Mouse (Mus musculus) hindbrain, postnatal 0 days (tissue): ENCODE measurements at regions not wholly inside any gene's neighbourhood (a gene's known extent, or its start where the extent isn't known, plus 50 kb on each side); places are given as distances from the start of the nearest gene placed in this dataset.

Experiments used
- ATAC-seq: fragments of 200-750 bp; cut with Nextera tagmentation; 2 replicates; pipeline ENCODE4 v1.8.0; 2017; ENCODE audit warnings: mild to moderate bottlenecking, moderate TSS enrichment, moderate library complexity
- DNase-seq: peaks from one replicate; pipeline ENCODE4 v3.0.0-alpha.2; 2015; ENCODE audit warnings: low spot score
- H3K27ac ChIP-seq: fragments of 300-500 bp; sonication (generic); 2 replicates; pipeline ENCODE4 v1.5.1; 2014; ENCODE audit warnings: mild to moderate bottlenecking
- H3K27me3 ChIP-seq: fragments of 300-500 bp; sonication (generic); 2 replicates; pipeline ENCODE4 v1.6.1; 2014; ENCODE audit warnings: low read length, mixed read lengths; ENCODE audit not compliant: insufficient read depth
- H3K36me3 ChIP-seq: fragments of 300-500 bp; sonication (generic); 2 replicates; pipeline ENCODE4 v1.6.1; 2014; ENCODE audit warnings: low read length, mixed read lengths; ENCODE audit not compliant: insufficient read depth
- H3K4me1 ChIP-seq: fragments of 300-500 bp; sonication (generic); 2 replicates; pipeline ENCODE4 v1.6.1; 2014; ENCODE audit warnings: antibody characterized with exemption, low read length, mixed read lengths; ENCODE audit not compliant: insufficient read depth
- H3K4me2 ChIP-seq: fragments of 300-500 bp; sonication (generic); 2 replicates; pipeline ENCODE4 v1.6.1; 2014; ENCODE audit warnings: low read depth, mild to moderate bottlenecking, low read length, moderate library complexity, mixed read lengths
- H3K4me3 ChIP-seq: fragments of 300-500 bp; sonication (generic); 2 replicates; pipeline ENCODE4 v1.5.1; 2014; ENCODE audit warnings: low read length
- H3K9ac ChIP-seq: fragments of 300-500 bp; sonication (generic); replicated peaks from 2 replicates; pipeline ENCODE4 v1.6.1; 2014; ENCODE audit warnings: mild to moderate bottlenecking, low read length, moderate library complexity, mixed read lengths
- H3K9me3 ChIP-seq: fragments of 300-500 bp; sonication (generic); 2 replicates; pipeline ENCODE4 v1.6.1; 2016; ENCODE audit warnings: low read length, mixed read lengths
- CTCF ChIP-seq: IDR thresholded peaks from 2 replicates; pipeline ENCODE4 v1.5.1; 2016; ENCODE audit warnings: antibody characterized with exemption, control low read depth, low read depth
- WGBS: fragments of 180-500 bp; shearing (Covaris S2); extraction: QIAGEN DNeasy Blood & Tissue Kit; methylation state at CpG from one replicate; pipeline ENCODE4 v1.1.7; 2014; 5-methylcytosine and 5-hydroxymethylcytosine counted together

DNA sequence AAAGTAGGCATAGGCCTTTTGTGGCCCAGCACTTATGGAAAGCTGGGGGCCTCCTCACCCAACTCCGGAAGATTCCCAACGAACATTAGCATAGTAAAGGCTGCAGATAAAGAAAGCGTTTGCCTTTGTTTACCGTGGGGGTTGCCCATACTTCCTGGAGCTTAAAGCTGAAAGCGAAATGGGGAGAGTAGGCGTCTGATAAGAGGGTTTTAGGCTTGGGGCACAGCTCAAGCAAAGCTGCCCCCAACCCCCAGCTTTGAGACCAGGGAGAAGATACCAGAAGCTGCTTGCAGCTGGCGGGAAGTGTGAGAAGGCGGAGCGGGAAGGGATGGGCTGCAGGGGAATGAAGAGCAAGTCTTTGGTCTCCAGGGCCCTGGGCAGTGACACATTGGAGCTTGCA lies 356.9 kb downstream of the Bcor start:
- 32% methylated on average over 9 of the region's 9 CpGs for WGBS
- no peak for TF ChIP-seq CTCF
- no peaks in the 10 kb centered on the region for H3K9me3 ChIP-seq
- H3K27me3 ChIP-seq, result 0 out of 2 replicates have a peak, but pooled peaks cover 4% of the 10 kb centered on the region
- DNase-seq (no peak), ATAC-seq (no peak)
- no peak overlapping the region for H3K4me3 ChIP-seq
- no peak overlapping the region for H3K27ac ChIP-seq
- no peaks in the 10 kb centered on the region for H3K4me1 ChIP-seq
- H3K9ac ChIP-seq, result no peak overlapping the region
- no peaks in the 10 kb centered on the region for H3K36me3 ChIP-seq
- H3K4me2 ChIP-seq, result no peak overlapping the region

DNA sequence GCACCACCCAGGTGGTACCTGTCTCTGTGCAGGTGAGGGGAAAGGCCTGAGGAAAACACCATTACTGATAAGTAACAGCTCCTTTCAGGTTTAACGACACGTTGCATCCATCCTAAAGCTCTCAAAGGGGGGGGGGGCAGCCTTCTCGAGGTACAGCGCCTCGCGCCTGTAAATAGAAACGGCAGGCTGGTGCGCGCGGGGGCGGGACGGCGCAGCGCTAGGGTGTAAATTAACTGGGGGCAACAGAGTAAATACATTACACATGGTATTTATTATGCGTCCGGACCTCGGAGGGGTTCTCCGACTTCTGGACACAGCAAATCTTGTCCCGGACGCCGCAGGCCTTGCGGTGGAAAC lies 353.3 kb downstream of the Bcor start:
- H3K36me3 ChIP-seq, result no peaks in the 10 kb centered on the region
- DNase-seq (no peak), ATAC-seq (no peak; the same call in 1 of the 2 replicates)
- H3K4me2 ChIP-seq, result peak overlapping the region; percentile 67
- H3K4me1 ChIP-seq, result no peaks in the 10 kb centered on the region
- WGBS, result 14% methylated on average over 22 of the region's 22 CpGs
- no peaks in the 10 kb centered on the region for H3K9me3 ChIP-seq
- peak overlapping the region; percentile 40 for H3K4me3 ChIP-seq
- H3K27me3 ChIP-seq, result 0 out of 2 replicates have a peak, but pooled peaks cover 4% of the 10 kb centered on the region
- H3K9ac ChIP-seq, result peak overlapping the region; percentile 51
- H3K27ac ChIP-seq, result peak overlapping the region; percentile 41; the same call in 1 of the 2 replicates
- no peak for TF ChIP-seq CTCF

DNA sequence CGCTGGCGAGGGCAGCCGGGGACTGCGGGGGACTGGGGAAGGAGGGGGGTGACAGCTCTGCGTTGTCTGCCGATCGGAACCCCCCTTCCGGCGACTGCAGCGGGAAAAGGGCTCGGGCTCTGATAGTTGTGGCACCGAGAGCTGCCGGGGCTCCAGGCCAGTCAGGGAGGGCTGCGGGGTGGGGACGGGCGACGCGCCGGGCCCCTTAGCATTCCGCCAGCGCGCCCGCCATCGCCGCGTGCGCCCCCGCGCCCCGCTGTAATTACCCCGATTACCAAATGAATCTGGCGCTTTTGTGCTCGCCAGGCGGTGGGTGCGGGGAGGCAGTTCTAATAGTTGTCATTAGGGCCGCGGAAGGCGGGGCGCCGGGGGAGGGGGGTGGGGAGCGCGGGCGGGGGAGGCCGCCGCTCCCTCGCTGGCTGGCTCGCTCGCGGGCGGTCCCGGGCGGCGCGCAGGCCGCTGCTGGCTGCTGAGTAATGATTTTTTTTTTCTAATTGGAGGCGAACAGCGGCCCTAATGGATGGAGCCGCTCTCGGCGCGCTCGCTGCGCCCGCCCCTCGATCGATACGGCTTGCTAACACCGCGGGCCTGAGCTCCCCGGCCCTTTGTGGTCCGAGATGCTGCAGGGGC lies 352.8 kb downstream of the Bcor start:
- Histone ChIP-seq H3K4me2 (peak overlapping the region; percentile 67), H3K4me1 (no peaks in the 10 kb centered on the region), H3K9ac (peak overlapping the region; percentile 51), H3K9me3 (no peaks in the 10 kb centered on the region), H3K27me3 (peaks cover 4% of the 10 kb centered on the region; the same call in 1 of the 2 replicates), H3K4me3 (peak overlapping the region; percentile 40), H3K27ac (peak overlapping the region; percentile 41; the same call in 1 of the 2 replicates), H3K36me3 (no peaks in the 10 kb centered on the region)
- ATAC-seq (peak; percentile 65), DNase-seq (peak; percentile 64)
- no peak for TF ChIP-seq CTCF
- 10% methylated on average over 63 of the region's 71 CpGs for WGBS

DNA sequence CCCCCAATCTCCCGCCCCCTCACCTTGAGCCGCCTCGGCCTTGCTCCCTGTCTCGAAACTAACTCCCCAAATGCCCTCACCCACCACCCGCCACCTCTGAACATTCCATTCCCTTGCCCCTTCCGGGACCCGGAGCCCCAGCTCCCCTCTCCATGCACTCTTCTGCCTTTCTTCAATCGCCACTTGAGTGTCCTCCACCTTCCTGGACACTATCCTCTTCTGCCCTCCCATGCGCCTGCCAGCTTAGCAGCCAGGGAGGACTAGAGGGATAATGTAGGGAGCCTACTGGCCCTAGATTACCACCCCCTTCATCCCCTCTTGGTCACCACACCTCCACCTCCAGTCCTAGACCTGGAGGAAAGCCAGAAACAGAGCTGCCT lies 352.3 kb downstream of the Bcor start:
- no peaks in the 10 kb centered on the region for H3K4me1 ChIP-seq
- DNase-seq, result no peak
- peak overlapping the region; percentile 40 for H3K4me3 ChIP-seq
- ATAC-seq, result no peak; the same call in 1 of the 2 replicates
- WGBS, result 19% methylated on average over 9 of the region's 9 CpGs
- no peaks in the 10 kb centered on the region for H3K36me3 ChIP-seq
- peak overlapping the region; percentile 41; the same call in 1 of the 2 replicates for H3K27ac ChIP-seq
- H3K4me2 ChIP-seq, result peak overlapping the region; percentile 67
- TF ChIP-seq CTCF, result no peak
- H3K9ac ChIP-seq, result peak overlapping the region; percentile 51
- H3K9me3 ChIP-seq, result no peaks in the 10 kb centered on the region
- peaks cover 4% of the 10 kb centered on the region; the same call in 1 of the 2 replicates for H3K27me3 ChIP-seq

DNA sequence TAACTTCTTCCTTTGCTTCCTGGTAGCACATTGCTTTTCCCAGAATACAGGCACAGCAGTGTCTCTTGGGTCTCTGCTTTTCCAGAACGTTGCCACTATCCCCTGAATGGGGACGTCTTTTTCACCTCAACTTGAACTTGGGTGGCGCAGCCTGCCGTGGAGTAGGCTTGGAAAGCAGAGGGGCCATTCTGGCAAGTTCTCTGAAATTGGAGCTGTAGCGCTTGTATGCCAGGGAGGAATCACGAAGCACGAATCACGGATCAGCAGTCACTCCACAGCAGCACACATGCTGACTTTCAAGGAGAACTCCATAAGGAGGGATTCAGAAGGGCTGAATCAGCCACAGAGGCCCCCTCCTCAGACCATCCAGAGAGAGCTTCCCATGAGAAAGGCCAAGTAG lies 351.2 kb downstream of the Bcor start:
- H3K27ac ChIP-seq, result no peak overlapping the region
- no peak for ATAC-seq
- DNase-seq, result no peak
- H3K27me3 ChIP-seq, result peaks cover 4% of the 10 kb centered on the region; the same call in 1 of the 2 replicates
- H3K4me3 ChIP-seq, result no peak overlapping the region
- no peak for TF ChIP-seq CTCF
- H3K36me3 ChIP-seq, result no peaks in the 10 kb centered on the region
- H3K4me2 ChIP-seq, result no peak overlapping the region
- H3K4me1 ChIP-seq, result no peaks in the 10 kb centered on the region
- H3K9me3 ChIP-seq, result no peaks in the 10 kb centered on the region
- no peak overlapping the region for H3K9ac ChIP-seq
- 53% methylated on average over 8 of the region's 8 CpGs for WGBS

DNA sequence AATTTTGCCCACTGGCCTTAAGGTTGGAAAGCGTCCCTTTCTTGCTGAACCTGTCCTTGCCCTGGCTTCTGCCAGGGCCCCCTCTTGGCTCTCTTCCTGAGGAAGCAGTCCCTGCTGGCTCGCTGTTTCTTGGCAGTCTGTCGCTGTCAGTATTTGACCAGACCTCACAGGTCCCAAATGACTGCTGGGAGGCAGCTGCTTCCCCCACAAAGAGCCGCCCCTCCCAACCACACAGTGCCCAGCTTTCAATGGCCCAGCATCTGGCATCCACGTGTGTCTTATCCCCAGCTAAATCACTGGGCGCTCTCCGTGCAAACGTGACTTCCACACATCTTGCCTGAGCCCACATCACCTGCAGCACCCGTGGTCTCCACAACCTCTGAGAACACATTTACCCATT lies 345.3 kb downstream of the Bcor start:
- TF ChIP-seq CTCF, result no peak
- H3K9ac ChIP-seq, result no peak overlapping the region
- H3K4me2 ChIP-seq, result no peak overlapping the region
- no peaks in the 10 kb centered on the region; the same call in 1 of the 2 replicates for H3K27me3 ChIP-seq
- no peaks in the 10 kb centered on the region for H3K4me1 ChIP-seq
- no peak overlapping the region for H3K4me3 ChIP-seq
- no peak overlapping the region for H3K27ac ChIP-seq
- 38% methylated on average over 9 of the region's 9 CpGs for WGBS
- no peaks in the 10 kb centered on the region for H3K9me3 ChIP-seq
- H3K36me3 ChIP-seq, result no peaks in the 10 kb centered on the region
- DNase-seq (peak; percentile 54), ATAC-seq (peak; percentile 49; the same call in 1 of the 2 replicates)

DNA sequence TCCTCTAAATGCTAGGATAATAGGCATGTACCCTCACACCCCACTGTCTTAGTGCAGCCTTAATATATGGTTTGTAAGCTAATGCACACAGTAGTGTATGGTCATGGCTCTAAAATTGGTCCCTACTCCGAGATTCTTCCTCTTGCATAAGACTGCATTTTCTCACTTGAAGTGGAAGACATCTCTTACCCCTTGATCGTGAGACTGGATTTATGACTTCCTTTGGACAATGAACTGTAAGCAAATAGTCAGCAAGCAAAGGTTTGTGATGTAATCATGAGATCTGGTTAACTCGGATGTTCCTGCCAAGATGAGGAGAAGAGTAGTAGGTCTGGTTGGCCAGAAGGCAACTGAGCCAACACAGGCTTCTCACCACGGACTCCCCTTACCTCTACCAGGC lies 344.3 kb downstream of the Bcor start:
- Histone ChIP-seq H3K9me3 (no peaks in the 10 kb centered on the region), H3K9ac (no peak overlapping the region), H3K27ac (no peak overlapping the region), H3K27me3 (no peaks in the 10 kb centered on the region; the same call in 1 of the 2 replicates), H3K4me2 (no peak overlapping the region), H3K36me3 (no peaks in the 10 kb centered on the region), H3K4me3 (no peak overlapping the region), H3K4me1 (no peaks in the 10 kb centered on the region)
- ATAC-seq (no peak), DNase-seq (no peak)
- WGBS, result 78% methylated on average over 4 of the region's 4 CpGs
- no peak for TF ChIP-seq CTCF
